Mouse (Mus musculus): Measurements from ENCODE around the gene Dcaf7. TPM values are rescaled to one million over a fixed set of nuclear protein-coding genes. Genes with fewer than 3 reads are reported as not detected.

Dcaf7 gene
- polyA plus RNA-seq (2014; fragmentation: Nextera tagmentation; extraction: Ambion mirVana): 104 TPM in 2 replicates

- Histone ChIP-seq H3K27me3 (ENCODE audit: control insufficient read depth, insufficient read depth, low read length) (no peaks in the 10 kb centered on the region), H3K4me3 (ENCODE audit: low read depth, low read length) (peak within 1 kb of the TSS; percentile 98), H3K4me1 (replicated peaks; ENCODE audit: control insufficient read depth, insufficient read depth, low read length) (peaks cover 4% of the 10 kb centered on the region; the same call in 1 of the 2 replicates), H3K4me2 (ENCODE audit: low read depth, low read length, severe bottlenecking) (peak within 1 kb of the TSS; percentile 80), H3K9ac (ENCODE audit: low read length) (peak within 1 kb of the TSS; percentile 79), H3K36me3 (ENCODE audit: control insufficient read depth, insufficient read depth, low read length) (no peaks in the 10 kb centered on the region), H3K27ac (ENCODE audit: low read depth, low read length) (peak within 1 kb of the TSS; percentile 69; the same call in 1 of the 2 replicates), H3K9me3 (ENCODE audit: control insufficient read depth, low read length) (no peaks in the 10 kb centered on the region)
- peak; percentile 99 for ATAC-seq (replicated peaks; ENCODE audit: low FRiP score)
- WGBS: under 1% methylated on average over 66 of the region's 66 CpGs
- peak; percentile 98 for DNase-seq (ENCODE audit: low spot score)
These were observed at the start of gene Dcaf7 for GRCm38 (mm10) chr11:106036548-106037417. TSS of gene Dcaf7 (plus strand) at chr11:106036872.

GRCm38 (mm10) chr11:105987446-105987845 is 49.2 kb upstream of the Dcaf7 start:
- no peaks in the 10 kb centered on the region for H3K9me3 ChIP-seq (ENCODE audit: control insufficient read depth, low read length)
- WGBS: 79% methylated on average over 6 of the region's 6 CpGs
- no peak overlapping the region for H3K4me2 ChIP-seq (ENCODE audit: low read depth, low read length, severe bottlenecking)
- no peak for ATAC-seq (replicated peaks; ENCODE audit: low FRiP score)
- H3K27me3 ChIP-seq (ENCODE audit: control insufficient read depth, insufficient read depth, low read length): no peaks in the 10 kb centered on the region
- H3K27ac ChIP-seq (ENCODE audit: low read depth, low read length): no peak overlapping the region
- H3K9ac ChIP-seq (ENCODE audit: low read length): no peak overlapping the region
- no peak overlapping the region for H3K4me3 ChIP-seq (ENCODE audit: low read depth, low read length)
- no peaks in the 10 kb centered on the region for H3K4me1 ChIP-seq (replicated peaks; ENCODE audit: control insufficient read depth, insufficient read depth, low read length)
- DNase-seq (ENCODE audit: low spot score): no peak
- H3K36me3 ChIP-seq (ENCODE audit: control insufficient read depth, insufficient read depth, low read length): no peaks in the 10 kb centered on the region

GRCm38 (mm10) chr11:105989446-105989845 is 47.2 kb upstream of the Dcaf7 start:
- Histone ChIP-seq H3K4me3 (ENCODE audit: low read depth, low read length) (no peak overlapping the region), H3K4me1 (replicated peaks; ENCODE audit: control insufficient read depth, insufficient read depth, low read length) (no peaks in the 10 kb centered on the region), H3K27me3 (ENCODE audit: control insufficient read depth, insufficient read depth, low read length) (no peaks in the 10 kb centered on the region), H3K4me2 (ENCODE audit: low read depth, low read length, severe bottlenecking) (no peak overlapping the region), H3K27ac (ENCODE audit: low read depth, low read length) (no peak overlapping the region), H3K9me3 (ENCODE audit: control insufficient read depth, low read length) (no peaks in the 10 kb centered on the region), H3K9ac (ENCODE audit: low read length) (no peak overlapping the region), H3K36me3 (ENCODE audit: control insufficient read depth, insufficient read depth, low read length) (no peaks in the 10 kb centered on the region)
- no peak for DNase-seq (ENCODE audit: low spot score)
- WGBS: 83% methylated on average over 6 of the region's 6 CpGs
- no peak for ATAC-seq (replicated peaks; ENCODE audit: low FRiP score)

GRCm38 (mm10) chr11:105990231-105990630 is 46.4 kb upstream of the Dcaf7 start:
- WGBS: 55% methylated on average over 2 of the region's 2 CpGs
- Histone ChIP-seq H3K36me3 (ENCODE audit: control insufficient read depth, insufficient read depth, low read length) (no peaks in the 10 kb centered on the region), H3K4me3 (ENCODE audit: low read depth, low read length) (no peak overlapping the region), H3K4me1 (replicated peaks; ENCODE audit: control insufficient read depth, insufficient read depth, low read length) (no peaks in the 10 kb centered on the region), H3K4me2 (ENCODE audit: low read depth, low read length, severe bottlenecking) (no peak overlapping the region), H3K9me3 (ENCODE audit: control insufficient read depth, low read length) (no peaks in the 10 kb centered on the region), H3K27me3 (ENCODE audit: control insufficient read depth, insufficient read depth, low read length) (no peaks in the 10 kb centered on the region), H3K27ac (ENCODE audit: low read depth, low read length) (no peak overlapping the region), H3K9ac (ENCODE audit: low read length) (no peak overlapping the region)
- ATAC-seq (replicated peaks; ENCODE audit: low FRiP score): no peak
- no peak for DNase-seq (ENCODE audit: low spot score)

- no peak within 1 kb of the TSS for H3K4me2 ChIP-seq (ENCODE audit: low read depth, low read length, severe bottlenecking)
- no peaks in the 10 kb centered on the region for H3K9me3 ChIP-seq (ENCODE audit: control insufficient read depth, low read length)
- no peak within 1 kb of the TSS for H3K27ac ChIP-seq (ENCODE audit: low read depth, low read length)
- no peaks in the 10 kb centered on the region for H3K4me1 ChIP-seq (replicated peaks; ENCODE audit: control insufficient read depth, insufficient read depth, low read length)
- WGBS: 99% methylated on average over 3 of the region's 3 CpGs
- no peak for ATAC-seq (replicated peaks; ENCODE audit: low FRiP score)
- H3K4me3 ChIP-seq (ENCODE audit: low read depth, low read length): no peak within 1 kb of the TSS
- no peak for DNase-seq (ENCODE audit: low spot score)
- no peaks in the 10 kb centered on the region for H3K36me3 ChIP-seq (ENCODE audit: control insufficient read depth, insufficient read depth, low read length)
- H3K9ac ChIP-seq (ENCODE audit: low read length): no peak within 1 kb of the TSS
- H3K27me3 ChIP-seq (ENCODE audit: control insufficient read depth, insufficient read depth, low read length): no peaks in the 10 kb centered on the region
These were observed 42.3 kb upstream of the Dcaf7 start, which contains the start of gene Ace3 for GRCm38 (mm10) chr11:105994375-105994774. TSS of gene Ace3 (plus strand) at chr11:105994675.

- ATAC-seq (replicated peaks; ENCODE audit: low FRiP score) (no peak), DNase-seq (ENCODE audit: low spot score) (no peak)
- Histone ChIP-seq H3K4me2 (ENCODE audit: low read depth, low read length, severe bottlenecking) (no peak overlapping the region), H3K27me3 (ENCODE audit: control insufficient read depth, insufficient read depth, low read length) (no peaks in the 10 kb centered on the region), H3K9me3 (ENCODE audit: control insufficient read depth, low read length) (no peaks in the 10 kb centered on the region), H3K9ac (ENCODE audit: low read length) (no peak overlapping the region), H3K4me3 (ENCODE audit: low read depth, low read length) (no peak overlapping the region), H3K36me3 (ENCODE audit: control insufficient read depth, insufficient read depth, low read length) (no peaks in the 10 kb centered on the region), H3K4me1 (replicated peaks; ENCODE audit: control insufficient read depth, insufficient read depth, low read length) (no peaks in the 10 kb centered on the region), H3K27ac (ENCODE audit: low read depth, low read length) (no peak overlapping the region)
- WGBS: 91% methylated on average over 6 of the region's 6 CpGs
These were observed 36.6 kb upstream of the Dcaf7 start for GRCm38 (mm10) chr11:106000062-106000461.

GRCm38 (mm10) chr11:106001718-106002117 is 35.0 kb upstream of the Dcaf7 start:
- ATAC-seq (replicated peaks; ENCODE audit: low FRiP score) (no peak), DNase-seq (ENCODE audit: low spot score) (no peak)
- H3K36me3 ChIP-seq (ENCODE audit: control insufficient read depth, insufficient read depth, low read length): no peaks in the 10 kb centered on the region
- H3K4me1 ChIP-seq (replicated peaks; ENCODE audit: control insufficient read depth, insufficient read depth, low read length): no peaks in the 10 kb centered on the region
- H3K4me2 ChIP-seq (ENCODE audit: low read depth, low read length, severe bottlenecking): no peak overlapping the region
- H3K27me3 ChIP-seq (ENCODE audit: control insufficient read depth, insufficient read depth, low read length): no peaks in the 10 kb centered on the region
- H3K27ac ChIP-seq (ENCODE audit: low read depth, low read length): no peak overlapping the region
- no peak overlapping the region for H3K9ac ChIP-seq (ENCODE audit: low read length)
- 52% methylated on average over 4 of the region's 4 CpGs for WGBS
- no peak overlapping the region for H3K4me3 ChIP-seq (ENCODE audit: low read depth, low read length)
- no peaks in the 10 kb centered on the region for H3K9me3 ChIP-seq (ENCODE audit: control insufficient read depth, low read length)

GRCm38 (mm10) chr11:106004576-106004975 is 32.1 kb upstream of the Dcaf7 start:
- Histone ChIP-seq H3K4me3 (ENCODE audit: low read depth, low read length) (no peak overlapping the region), H3K4me1 (replicated peaks; ENCODE audit: control insufficient read depth, insufficient read depth, low read length) (0 out of 2 replicates have a peak, but pooled peaks cover 3% of the 10 kb centered on the region), H3K9me3 (ENCODE audit: control insufficient read depth, low read length) (no peaks in the 10 kb centered on the region), H3K4me2 (ENCODE audit: low read depth, low read length, severe bottlenecking) (no peak overlapping the region), H3K9ac (ENCODE audit: low read length) (no peak overlapping the region), H3K27me3 (ENCODE audit: control insufficient read depth, insufficient read depth, low read length) (no peaks in the 10 kb centered on the region), H3K36me3 (ENCODE audit: control insufficient read depth, insufficient read depth, low read length) (no peaks in the 10 kb centered on the region), H3K27ac (ENCODE audit: low read depth, low read length) (no peak overlapping the region)
- DNase-seq (ENCODE audit: low spot score) (no peak), ATAC-seq (replicated peaks; ENCODE audit: low FRiP score) (no peak)
- WGBS: 82% methylated on average over 1 of the region's 1 CpGs
